Mouse (Mus musculus) liver, postnatal 0 days (tissue): ENCODE results near the gene Erf.

Experiments used
- CTCF ChIP-seq: sonication (generic); IDR thresholded peaks from 2 replicates; pipeline ENCODE4 v1.5.1; 2016; ENCODE audit warnings: antibody characterized with exemption, low read depth
- EP300 ChIP-seq: IDR thresholded peaks from 2 replicates; pipeline ENCODE4 v1.6.1; 2016; ENCODE audit warnings: antibody characterized with exemption, low read depth, mild to moderate bottlenecking

- TF ChIP-seq CTCF (no peak), EP300 (no peak)
Measured at GRCm38 (mm10) chr7:25268588-25268987, 18.0 kb upstream of the Erf start.
